Mouse (Mus musculus): Measurements from ENCODE around the gene Gabrb2.

Gabrb2 gene

GRCm38 (mm10) chr11:42418996-42419782 is at the start of gene Gabrb2:
TSS of gene Gabrb2 (plus strand) at chr11:42419757.
- DNase-seq (ENCODE audit: low read depth), result no peak

- no peak for DNase-seq (ENCODE audit: low read depth)
These were observed 40.6 kb upstream of the Gabrb2 start for GRCm38 (mm10) chr11:42378983-42379382.

- DNase-seq (ENCODE audit: low read depth), result no peak
These were observed 33.1 kb upstream of the Gabrb2 start for GRCm38 (mm10) chr11:42386486-42386885.

- no peak for DNase-seq (ENCODE audit: low read depth)
These were observed 28.8 kb upstream of the Gabrb2 start for GRCm38 (mm10) chr11:42390682-42391290.

- no peak for DNase-seq (ENCODE audit: low read depth)
These were observed 26.1 kb upstream of the Gabrb2 start for GRCm38 (mm10) chr11:42393451-42393850.

GRCm38 (mm10) chr11:42419791-42420633 is 455 bp downstream of the Gabrb2 start:
- no peak for DNase-seq (ENCODE audit: low read depth)

- DNase-seq (ENCODE audit: low read depth), result no peak
These were observed 1.3 kb downstream of the Gabrb2 start for GRCm38 (mm10) chr11:42420634-42421470.

GRCm38 (mm10) chr11:42423231-42423630 is 3.7 kb downstream of the Gabrb2 start:
- peak; percentile 0 for DNase-seq (ENCODE audit: low read depth)

GRCm38 (mm10) chr11:42431495-42431894 is 11.9 kb downstream of the Gabrb2 start:
- DNase-seq (ENCODE audit: low read depth), result no peak

GRCm38 (mm10) chr11:42438978-42439377 is 19.4 kb downstream of the Gabrb2 start:
- no peak for DNase-seq (ENCODE audit: low read depth)

- DNase-seq (ENCODE audit: low read depth), result no peak
These were observed 24.1 kb downstream of the Gabrb2 start for GRCm38 (mm10) chr11:42443641-42444040.

GRCm38 (mm10) chr11:42448929-42449328 is 29.4 kb downstream of the Gabrb2 start:
- no peak for DNase-seq (ENCODE audit: low read depth)

GRCm38 (mm10) chr11:42464136-42464535 is 44.6 kb downstream of the Gabrb2 start:
- DNase-seq (ENCODE audit: low read depth), result no peak

- DNase-seq (ENCODE audit: low read depth), result no peak
These were observed 48.8 kb downstream of the Gabrb2 start for GRCm38 (mm10) chr11:42468381-42468780.

- DNase-seq (ENCODE audit: low read depth), result no peak
These were observed 55.0 kb downstream of the Gabrb2 start for GRCm38 (mm10) chr11:42474523-42474922.

- DNase-seq (ENCODE audit: low read depth), result no peak
These were observed 68.1 kb downstream of the Gabrb2 start for GRCm38 (mm10) chr11:42487625-42488024.

- no peak for DNase-seq (ENCODE audit: low read depth)
These were observed 81.6 kb downstream of the Gabrb2 start for GRCm38 (mm10) chr11:42501166-42501565.

GRCm38 (mm10) chr11:42505436-42505835 is 85.9 kb downstream of the Gabrb2 start:
- DNase-seq (ENCODE audit: low read depth), result no peak

GRCm38 (mm10) chr11:42505911-42506310 is 86.4 kb downstream of the Gabrb2 start:
- no peak for DNase-seq (ENCODE audit: low read depth)

GRCm38 (mm10) chr11:42521960-42522359 is 102.4 kb downstream of the Gabrb2 start:
- DNase-seq (ENCODE audit: low read depth), result no peak

- DNase-seq (ENCODE audit: low read depth), result no peak
These were observed 108.8 kb downstream of the Gabrb2 start for GRCm38 (mm10) chr11:42528226-42528881.
